Mouse (Mus musculus) left cerebral cortex, adult 18-20 months (tissue): ENCODE measurements around the gene Sycn. TPM values are rescaled to one million over a fixed set of nuclear protein-coding genes. Genes with fewer than 3 reads are reported as not detected.
"Not testable (repeated sequence)": the region's sequence is repeated elsewhere in the genome, so short reads cannot be mapped to it uniquely, and the experiment has no call there.

Source experiments
- DNase-seq, 2 experiments: peaks; one replicate each; pipeline ENCODE4 v3.0.0; 2021 to 2022; ENCODE audit warnings: low spot score in 2 of 2, mixed read lengths in 1 of 2
- long read RNA-seq, 2 experiments: library from polyadenylated mRNA; stranded (forward); transcript quantifications; one replicate each; pipeline ENCODE4 v2.0.0; 2021
- total RNA-seq, 2 experiments: library from RNA; stranded (reverse); gene quantifications; 2 replicates each; pipeline ENCODE4 v1.2.3; 2021

Sycn gene
- total RNA-seq: not detected
- long read RNA-seq, experiment 1: 0 reads
- long read RNA-seq, experiment 2: 0 reads

GRCm38 (mm10) chr7:28540526-28540925, at the start of gene Sycn:
TSS of gene Sycn (plus strand) at chr7:28540885.
- no peak for DNase-seq

- DNase-seq: no peak
These were observed 49.8 kb upstream of the Sycn start for GRCm38 (mm10) chr7:28490903-28491302.

GRCm38 (mm10) chr7:28492310-28492709, 48.4 kb upstream of the Sycn start:
- DNase-seq: no peak

GRCm38 (mm10) chr7:28495426-28495825, 45.3 kb upstream of the Sycn start:
- no peak for DNase-seq

- DNase-seq: no peak
These were observed 35.1 kb upstream of the Sycn start for GRCm38 (mm10) chr7:28505585-28505984.

- DNase-seq: not testable (repeated sequence)
These were observed 31.6 kb upstream of the Sycn start for GRCm38 (mm10) chr7:28509121-28509520.

- DNase-seq: not testable (repeated sequence)
These were observed 30.2 kb upstream of the Sycn start, which contains the start of gene Ifnl2 for GRCm38 (mm10) chr7:28510405-28510974. TSS of gene Ifnl2 (minus strand) at chr7:28510455.

GRCm38 (mm10) chr7:28511441-28511840, 29.2 kb upstream of the Sycn start:
- DNase-seq: no peak

- not testable (repeated sequence) for DNase-seq
These were observed 18.1 kb upstream of the Sycn start, which contains the start of gene Ifnl3 for GRCm38 (mm10) chr7:28522536-28522935. TSS of gene Ifnl3 (plus strand) at chr7:28522836.

GRCm38 (mm10) chr7:28527922-28528719, 12.6 kb upstream of the Sycn start:
- peak; percentile 65 to 76 for DNase-seq

GRCm38 (mm10) chr7:28532005-28532404, 8.7 kb upstream of the Sycn start:
- no peak for DNase-seq

GRCm38 (mm10) chr7:28538886-28539285, 1.8 kb upstream of the Sycn start:
- not testable (repeated sequence) for DNase-seq

GRCm38 (mm10) chr7:28544051-28544601, 3.4 kb downstream of the Sycn start:
- no peak for DNase-seq

GRCm38 (mm10) chr7:28545048-28545890, 4.6 kb downstream of the Sycn start:
- no peak for DNase-seq

- DNase-seq: no peak
These were observed 5.2 kb downstream of the Sycn start for GRCm38 (mm10) chr7:28545891-28546210.

- no peak for DNase-seq
These were observed 6.0 kb downstream of the Sycn start for GRCm38 (mm10) chr7:28546649-28547048.

GRCm38 (mm10) chr7:28547154-28547553, 6.5 kb downstream of the Sycn start, which contains the start of gene Nccrp1:
TSS of gene Nccrp1 (minus strand) at chr7:28547254.
- DNase-seq: no peak

GRCm38 (mm10) chr7:28547628-28548027, 6.9 kb downstream of the Sycn start:
- DNase-seq: no peak

- DNase-seq: no peak
These were observed 12.4 kb downstream of the Sycn start for GRCm38 (mm10) chr7:28553076-28553475.

GRCm38 (mm10) chr7:28555939-28556535, 15.4 kb downstream of the Sycn start:
- no peak for DNase-seq

- no peak for DNase-seq
These were observed 16.4 kb downstream of the Sycn start for GRCm38 (mm10) chr7:28557069-28557468.
